Mouse (Mus musculus): ENCODE measurements at regions not wholly inside any gene's neighbourhood (a gene's known extent, or its start where the extent isn't known, plus 50 kb on each side); places are given as distances from the start of the nearest gene placed in this dataset.

GRCm38 (mm10) chr13:54308591-54308990 is 62.6 kb upstream of the Cplx2 start:
- 10% methylated on average over 2 of the region's 2 CpGs for WGBS
- no peaks in the 10 kb centered on the region for H3K27me3 ChIP-seq (ENCODE audit: insufficient read depth, low read length)
- peaks cover 44% of the 10 kb centered on the region for H3K4me1 ChIP-seq (ENCODE audit: insufficient read depth)
- H3K36me3 ChIP-seq (ENCODE audit: insufficient read depth), result no peaks in the 10 kb centered on the region
- DNase-seq (no peak), ATAC-seq (ENCODE audit: insufficient read depth) (no peak)
- H3K9me3 ChIP-seq (ENCODE audit: low read depth, low read length), result no peaks in the 10 kb centered on the region
- H3K4me2 ChIP-seq, result no peak overlapping the region
- H3K4me3 ChIP-seq (ENCODE audit: low read depth, low read length), result no peak overlapping the region
- no peak for TF ChIP-seq CTCF (IDR thresholded peaks at IDR 0.05; ENCODE audit: low read depth)
- no peak overlapping the region for H3K9ac ChIP-seq
- H3K27ac ChIP-seq (ENCODE audit: low read depth), result peak overlapping the region; percentile 59

DNA sequence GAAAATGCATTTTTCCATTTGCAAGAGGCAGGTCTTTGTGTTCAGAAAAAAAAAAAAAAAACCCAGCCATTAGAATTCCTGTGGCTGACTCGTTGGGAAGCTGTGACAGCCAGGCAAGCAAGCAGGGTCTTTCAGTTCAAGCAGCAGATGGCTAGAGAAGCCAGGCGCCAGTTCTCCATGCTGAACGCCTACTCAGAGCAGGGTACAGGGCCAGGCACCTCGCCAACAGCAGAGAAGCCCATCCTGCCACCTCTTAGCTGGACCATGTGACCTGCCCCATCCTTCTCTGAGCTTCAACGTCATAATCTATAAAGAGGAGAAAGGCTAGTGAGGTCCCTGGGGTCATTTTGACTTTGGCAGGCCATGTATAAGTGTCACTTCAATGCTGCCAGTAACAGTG is 61.8 kb upstream of the Cplx2 start:
- ATAC-seq (ENCODE audit: insufficient read depth) (peak; percentile 41; the same call in 1 of the 2 replicates), DNase-seq (peak; percentile 85)
- Histone ChIP-seq H3K27me3 (ENCODE audit: insufficient read depth, low read length) (no peaks in the 10 kb centered on the region), H3K27ac (ENCODE audit: low read depth) (peak overlapping the region; percentile 80; the same call in 1 of the 2 replicates), H3K4me3 (ENCODE audit: low read depth, low read length) (no peak overlapping the region), H3K9ac (no peak overlapping the region), H3K9me3 (ENCODE audit: low read depth, low read length) (no peaks in the 10 kb centered on the region), H3K4me1 (ENCODE audit: insufficient read depth) (peaks cover 38% of the 10 kb centered on the region), H3K36me3 (ENCODE audit: insufficient read depth) (peaks cover under 1% of the 10 kb centered on the region; the same call in 1 of the 2 replicates), H3K4me2 (no peak overlapping the region)
- 20% methylated on average over 5 of the region's 5 CpGs for WGBS
- TF ChIP-seq CTCF (IDR thresholded peaks at IDR 0.05; ENCODE audit: low read depth), result no peak

- peaks cover 6% of the 10 kb centered on the region; the same call in 1 of the 2 replicates for H3K36me3 ChIP-seq (ENCODE audit: insufficient read depth)
- no peak for TF ChIP-seq CTCF (IDR thresholded peaks at IDR 0.05; ENCODE audit: low read depth)
- H3K27me3 ChIP-seq (ENCODE audit: insufficient read depth, low read length), result no peaks in the 10 kb centered on the region
- ATAC-seq (ENCODE audit: insufficient read depth) (no peak), DNase-seq (no peak)
- no peaks in the 10 kb centered on the region for H3K9me3 ChIP-seq (ENCODE audit: low read depth, low read length)
- peaks cover 38% of the 10 kb centered on the region for H3K4me1 ChIP-seq (ENCODE audit: insufficient read depth)
- no peak overlapping the region for H3K9ac ChIP-seq
- WGBS, result 32% methylated on average over 4 of the region's 4 CpGs
- no peak overlapping the region for H3K4me3 ChIP-seq (ENCODE audit: low read depth, low read length)
- H3K4me2 ChIP-seq, result no peak overlapping the region
- H3K27ac ChIP-seq (ENCODE audit: low read depth), result peak overlapping the region; percentile 80
Observed at GRCm38 (mm10) chr13:54310144-54310543, 61.0 kb upstream of the Cplx2 start.

- TF ChIP-seq CTCF (IDR thresholded peaks at IDR 0.05; ENCODE audit: low read depth), result no peak
- Histone ChIP-seq H3K4me2 (no peak overlapping the region), H3K4me3 (ENCODE audit: low read depth, low read length) (no peak overlapping the region), H3K36me3 (ENCODE audit: insufficient read depth) (peaks cover 6% of the 10 kb centered on the region; the same call in 1 of the 2 replicates), H3K4me1 (ENCODE audit: insufficient read depth) (peaks cover 38% of the 10 kb centered on the region), H3K27me3 (ENCODE audit: insufficient read depth, low read length) (no peaks in the 10 kb centered on the region), H3K9ac (no peak overlapping the region), H3K9me3 (ENCODE audit: low read depth, low read length) (no peaks in the 10 kb centered on the region), H3K27ac (ENCODE audit: low read depth) (peak overlapping the region; percentile 91; the same call in 1 of the 2 replicates)
- DNase-seq, result no peak
- 81% methylated on average over 4 of the region's 4 CpGs for WGBS
- ATAC-seq (ENCODE audit: insufficient read depth), result no peak
Observed at GRCm38 (mm10) chr13:54311327-54312026, 59.7 kb upstream of the Cplx2 start.

DNA sequence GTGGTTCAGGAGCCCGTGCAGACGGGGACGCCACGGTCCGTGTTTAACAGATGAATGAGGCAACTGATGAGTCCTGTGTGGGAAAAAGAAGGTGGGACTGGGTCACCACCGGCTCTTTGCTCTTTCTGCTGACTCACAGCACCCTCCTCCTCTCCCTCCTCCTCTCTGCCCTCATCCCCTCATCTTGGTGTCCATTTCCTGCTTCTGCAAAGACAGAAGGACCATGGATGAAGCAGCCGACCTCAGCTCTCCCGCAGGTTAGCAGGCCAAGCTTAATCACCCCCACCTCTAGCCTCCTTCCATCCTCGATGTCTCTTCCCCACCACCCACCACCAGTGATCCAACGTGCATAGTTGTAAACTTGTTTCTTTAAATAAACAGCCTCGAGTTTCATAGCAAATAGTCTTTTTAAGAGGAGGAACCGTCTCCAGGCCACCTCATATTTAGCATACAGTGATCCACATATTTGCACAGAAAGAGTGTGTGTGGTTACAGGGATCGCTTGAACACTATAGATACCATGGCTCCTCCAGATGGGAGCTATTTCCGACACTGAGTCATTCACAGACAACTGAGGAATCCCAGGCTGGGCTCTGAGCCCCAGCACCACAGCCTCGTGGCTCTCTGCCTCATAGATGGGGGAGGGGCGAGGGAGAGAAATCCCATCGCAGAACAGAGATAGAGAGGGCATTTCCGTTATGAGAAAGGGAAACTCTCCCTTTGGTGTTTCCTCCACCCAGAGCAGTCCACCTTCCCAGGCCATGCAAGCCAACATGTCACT is 58.6 kb upstream of the Cplx2 start:
- Histone ChIP-seq H3K27me3 (ENCODE audit: insufficient read depth, low read length) (no peaks in the 10 kb centered on the region), H3K9me3 (ENCODE audit: low read depth, low read length) (no peaks in the 10 kb centered on the region), H3K4me2 (peak overlapping the region; percentile 25; the same call in 1 of the 2 replicates), H3K36me3 (ENCODE audit: insufficient read depth) (peaks cover 6% of the 10 kb centered on the region; the same call in 1 of the 2 replicates), H3K9ac (no peak overlapping the region), H3K4me3 (ENCODE audit: low read depth, low read length) (no peak overlapping the region), H3K4me1 (ENCODE audit: insufficient read depth) (peaks cover 34% of the 10 kb centered on the region), H3K27ac (ENCODE audit: low read depth) (peak overlapping the region; percentile 91)
- no peak for TF ChIP-seq CTCF (IDR thresholded peaks at IDR 0.05; ENCODE audit: low read depth)
- WGBS, result 31% methylated on average over 18 of the region's 18 CpGs
- DNase-seq (peak; percentile 97), ATAC-seq (ENCODE audit: insufficient read depth) (peak; percentile 96)

GRCm38 (mm10) chr13:54315333-54315732 is 55.8 kb upstream of the Cplx2 start:
- TF ChIP-seq CTCF (IDR thresholded peaks at IDR 0.05; ENCODE audit: low read depth), result no peak
- ATAC-seq (ENCODE audit: insufficient read depth), result no peak
- Histone ChIP-seq H3K27me3 (ENCODE audit: insufficient read depth, low read length) (no peaks in the 10 kb centered on the region), H3K27ac (ENCODE audit: low read depth) (no peak overlapping the region), H3K4me2 (no peak overlapping the region), H3K4me1 (ENCODE audit: insufficient read depth) (peaks cover 23% of the 10 kb centered on the region), H3K9ac (no peak overlapping the region), H3K36me3 (ENCODE audit: insufficient read depth) (peaks cover 6% of the 10 kb centered on the region; the same call in 1 of the 2 replicates), H3K4me3 (ENCODE audit: low read depth, low read length) (no peak overlapping the region), H3K9me3 (ENCODE audit: low read depth, low read length) (no peaks in the 10 kb centered on the region)
- WGBS, result 80% methylated on average over 3 of the region's 3 CpGs
- no peak for DNase-seq

GRCm38 (mm10) chr13:54316907-54317306 is 54.2 kb upstream of the Cplx2 start:
- H3K9me3 ChIP-seq (ENCODE audit: low read depth, low read length), result no peaks in the 10 kb centered on the region
- no peak overlapping the region for H3K9ac ChIP-seq
- H3K4me2 ChIP-seq, result no peak overlapping the region
- no peak for TF ChIP-seq CTCF (IDR thresholded peaks at IDR 0.05; ENCODE audit: low read depth)
- H3K36me3 ChIP-seq (ENCODE audit: insufficient read depth), result peaks cover 6% of the 10 kb centered on the region; the same call in 1 of the 2 replicates
- DNase-seq, result no peak
- H3K27ac ChIP-seq (ENCODE audit: low read depth), result no peak overlapping the region
- H3K27me3 ChIP-seq (ENCODE audit: insufficient read depth, low read length), result no peaks in the 10 kb centered on the region
- ATAC-seq (ENCODE audit: insufficient read depth), result no peak
- 82% methylated on average over 6 of the region's 6 CpGs for WGBS
- peaks cover 9% of the 10 kb centered on the region for H3K4me1 ChIP-seq (ENCODE audit: insufficient read depth)
- H3K4me3 ChIP-seq (ENCODE audit: low read depth, low read length), result no peak overlapping the region

All from lung, embryonic 14.5 days (tissue).